Mouse (Mus musculus): ENCODE measurements around the gene Sod3.

Gene Sod3

DNA sequence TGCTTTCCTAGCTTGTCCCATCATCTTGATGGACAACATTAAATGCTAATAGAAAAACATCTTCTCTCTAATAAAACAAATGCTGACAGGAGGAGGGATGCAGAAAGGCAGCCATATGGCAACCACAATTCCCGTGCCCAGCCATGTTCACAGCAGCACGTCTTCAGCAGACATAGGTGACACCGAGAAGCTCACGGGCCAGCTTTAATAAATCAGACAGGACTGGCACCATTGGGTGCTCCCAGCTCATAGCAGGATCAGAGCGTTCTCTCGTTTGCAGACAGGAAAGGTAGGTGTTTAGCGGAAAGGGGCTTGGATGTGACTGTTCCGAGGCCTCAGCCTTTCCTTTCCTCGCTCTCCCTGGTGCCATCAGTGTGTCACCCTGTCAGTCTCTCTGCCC lies 12.3 kb downstream of the Sod3 start:
- DNase-seq (ENCODE audit: low read depth, low spot score), result no peak

DNA sequence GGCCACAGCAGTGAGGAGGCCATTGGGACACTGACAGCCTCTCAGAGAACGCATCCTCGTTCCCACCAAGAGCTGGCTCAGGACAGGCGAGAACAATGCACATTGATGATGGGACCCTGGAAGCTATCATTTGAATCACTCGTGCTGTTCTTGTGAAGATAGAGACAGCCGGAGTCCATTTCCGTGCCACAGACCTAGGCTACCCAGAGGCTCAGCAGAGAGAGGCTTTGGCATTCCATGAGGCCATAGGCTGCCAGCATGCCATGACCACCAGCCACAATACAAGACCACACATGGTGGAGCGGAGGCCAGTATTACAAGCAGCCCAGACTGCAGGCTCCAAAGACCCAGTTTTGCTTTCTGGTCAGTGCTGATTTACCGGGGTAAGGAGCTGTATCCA lies 19.2 kb downstream of the Sod3 start:
- DNase-seq (ENCODE audit: low read depth, low spot score), result no peak

DNA sequence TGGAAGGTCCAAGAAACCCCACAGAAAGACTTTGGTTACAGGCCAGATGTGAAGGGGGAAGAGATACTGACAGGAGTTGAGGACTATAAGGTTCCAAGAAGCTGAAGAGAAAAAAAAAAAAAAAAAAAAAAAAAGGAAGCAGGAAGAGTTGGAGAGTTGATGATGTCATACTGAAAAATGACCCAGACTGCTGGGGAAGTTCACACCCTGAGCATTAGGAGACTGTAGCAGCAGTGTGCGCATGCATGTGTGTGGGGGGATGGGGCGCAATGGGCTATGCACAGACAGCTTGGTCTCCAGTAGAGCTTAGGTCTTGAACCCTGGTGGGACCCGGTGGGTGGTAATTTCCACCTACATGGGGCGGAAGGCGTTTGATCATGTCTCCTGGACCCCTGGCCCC lies 20.2 kb downstream of the Sod3 start:
- no peak for DNase-seq (ENCODE audit: low read depth, low spot score)

DNA sequence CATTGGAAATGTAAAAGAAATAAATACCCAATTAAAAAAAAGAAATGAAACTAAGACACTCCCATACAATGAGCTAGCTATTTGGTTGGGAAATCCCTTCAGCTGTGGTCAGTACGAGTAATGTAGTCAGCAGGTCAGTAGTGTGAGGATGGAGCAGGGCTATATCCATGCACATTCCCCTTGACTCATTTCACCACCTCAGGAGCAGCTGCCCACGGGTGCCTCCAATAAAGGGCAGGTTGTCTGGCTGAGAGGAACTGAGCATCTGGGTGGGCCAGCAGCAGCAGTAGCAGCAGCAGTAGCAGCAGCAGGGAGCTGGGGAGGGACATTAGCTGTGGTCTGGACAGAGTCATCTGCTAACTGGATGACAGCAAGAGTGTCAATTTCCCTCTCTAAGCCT lies 22.4 kb downstream of the Sod3 start:
- DNase-seq (ENCODE audit: low read depth, low spot score), result no peak

DNA sequence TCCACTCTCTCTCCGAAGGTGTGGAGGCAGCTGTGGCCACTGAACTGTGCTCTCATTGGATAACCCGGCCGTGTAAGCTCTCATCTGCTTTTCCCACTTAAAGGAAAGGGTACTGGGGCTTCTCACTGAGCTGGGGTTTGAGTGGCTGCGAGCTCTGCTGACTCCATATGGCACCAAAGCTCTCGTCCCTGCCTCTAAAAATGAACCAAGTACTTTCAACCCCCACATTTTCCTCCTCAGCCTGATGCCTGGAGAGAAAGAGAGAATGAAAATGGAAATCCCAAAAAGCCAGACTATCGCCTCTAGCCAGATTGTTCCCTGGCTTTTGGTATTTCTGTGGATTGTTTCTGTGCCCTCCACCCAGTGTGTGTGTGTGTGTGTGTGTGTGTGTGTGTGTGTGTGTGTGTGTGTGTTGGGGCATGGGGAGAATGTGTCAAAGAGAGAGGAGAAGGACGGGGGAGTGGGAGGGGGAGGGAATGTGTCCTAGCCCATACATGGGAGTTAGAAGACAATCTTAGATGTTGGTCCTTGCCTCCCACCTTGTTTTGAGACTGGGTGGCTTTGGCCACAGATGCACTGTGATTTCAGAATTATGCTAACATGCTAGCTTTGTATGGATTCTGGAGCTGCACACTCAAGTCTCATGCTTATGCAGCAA lies 24.6 kb downstream of the Sod3 start:
- no peak for DNase-seq (ENCODE audit: low read depth, low spot score)

DNA sequence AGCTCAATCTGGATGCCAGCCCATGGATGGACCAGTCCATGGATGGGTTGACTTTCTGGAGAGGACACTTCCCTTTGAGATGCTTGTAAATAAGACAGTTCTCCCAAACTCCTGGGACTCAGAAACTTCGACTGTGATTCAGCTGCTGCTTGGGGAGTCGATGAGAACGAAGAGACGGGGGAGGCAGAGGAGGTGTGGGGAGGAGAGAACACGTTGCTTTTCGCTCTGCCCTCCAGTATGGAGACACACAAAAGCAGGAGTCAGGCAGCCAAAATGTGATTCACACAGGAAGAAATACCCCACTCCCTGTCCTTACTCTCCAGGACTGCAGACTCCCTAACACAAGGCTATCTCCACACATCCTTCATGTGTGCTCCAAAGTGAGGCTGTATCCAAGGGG lies 26.8 kb downstream of the Sod3 start:
- no peak for DNase-seq (ENCODE audit: low read depth, low spot score)

DNA sequence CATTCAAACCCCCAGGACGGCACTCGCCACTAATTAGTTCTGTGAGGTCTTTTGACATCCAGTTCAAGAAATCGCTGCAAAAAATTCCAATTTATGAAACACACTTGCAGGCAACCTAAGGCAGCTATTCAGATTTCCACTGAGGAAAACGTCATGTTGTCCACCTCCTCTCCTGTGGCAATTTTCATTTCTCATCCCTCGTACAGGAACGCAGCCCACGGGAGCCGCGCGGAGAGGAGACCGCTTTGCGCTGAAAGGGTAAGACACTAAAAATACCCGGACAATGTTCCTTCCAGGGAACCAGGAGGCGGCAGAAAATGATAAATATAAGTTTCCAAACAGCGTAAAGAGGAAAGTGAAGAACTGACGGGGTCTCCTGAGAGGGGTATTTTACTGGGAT lies 27.9 kb downstream of the Sod3 start:
- no peak for DNase-seq (ENCODE audit: low read depth, low spot score)

DNA sequence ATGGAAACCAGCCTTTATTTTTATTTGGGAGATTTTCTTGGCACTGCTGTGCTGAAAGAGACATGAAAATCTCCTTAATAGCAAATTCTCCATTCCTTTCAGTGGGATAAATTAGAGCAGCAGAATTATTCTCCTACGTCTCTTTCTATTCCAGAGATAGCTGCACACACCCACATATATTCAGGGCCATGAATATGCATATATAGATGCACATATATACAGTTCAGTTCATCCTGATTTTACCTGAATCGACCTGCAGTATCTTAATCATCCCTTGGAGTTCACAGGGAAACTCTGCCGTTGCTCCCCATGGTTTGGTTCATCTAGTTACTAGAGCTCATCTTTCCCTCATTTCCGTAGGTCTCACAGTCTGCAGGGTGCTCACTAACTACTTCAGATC lies 30.2 kb downstream of the Sod3 start:
- DNase-seq (ENCODE audit: low read depth, low spot score), result no peak

DNA sequence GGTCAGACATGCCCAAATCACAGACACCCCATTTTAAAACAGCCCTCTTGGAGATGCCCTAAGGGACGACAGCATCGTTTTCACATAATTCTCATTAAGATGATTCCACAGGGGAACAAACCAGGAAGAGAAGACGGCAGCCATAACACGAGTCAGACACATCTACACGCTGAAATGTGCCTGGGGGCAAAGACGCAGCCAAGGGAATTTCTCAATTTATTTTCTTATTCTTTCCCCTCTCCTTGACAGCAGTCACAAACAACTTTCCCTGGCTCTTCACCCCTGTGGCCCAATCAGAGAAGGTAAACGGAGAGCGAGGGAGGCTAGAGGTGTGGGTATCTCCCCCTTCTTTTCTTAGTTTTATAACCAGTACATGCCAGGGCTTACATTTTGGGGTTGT lies 40.8 kb downstream of the Sod3 start:
- DNase-seq (ENCODE audit: low read depth, low spot score), result no peak

DNA sequence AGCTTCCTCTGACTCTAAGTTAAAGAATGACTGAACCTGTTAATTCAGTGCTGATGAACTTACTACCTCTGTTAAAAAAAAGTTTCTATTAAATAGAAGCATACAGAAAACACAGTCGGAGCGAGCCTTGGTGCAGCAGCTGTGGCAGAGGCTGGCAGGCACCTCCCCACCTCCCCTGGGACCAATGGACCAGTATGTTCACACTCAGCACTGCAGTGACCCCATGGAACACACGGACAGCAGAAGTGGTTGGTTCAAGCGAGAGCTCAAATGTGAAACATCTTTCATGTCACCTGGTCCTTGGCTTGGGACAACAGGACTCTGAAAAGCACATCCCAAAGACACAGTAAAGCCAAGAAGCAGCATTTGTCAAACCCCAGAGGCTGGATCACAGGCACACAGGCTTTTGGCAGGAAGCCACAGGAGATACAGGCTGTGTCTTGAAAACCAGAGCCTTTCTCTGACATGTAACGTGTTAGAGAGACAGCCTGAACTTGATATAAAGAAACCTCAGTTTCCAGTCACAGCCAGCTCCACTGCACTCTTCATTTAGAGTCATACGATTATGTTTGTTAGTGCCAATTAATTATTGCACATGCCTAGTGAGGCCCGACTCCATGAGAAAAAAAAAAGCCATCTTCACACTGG lies 45.2 kb downstream of the Sod3 start:
- DNase-seq (ENCODE audit: low read depth, low spot score), result no peak

DNA sequence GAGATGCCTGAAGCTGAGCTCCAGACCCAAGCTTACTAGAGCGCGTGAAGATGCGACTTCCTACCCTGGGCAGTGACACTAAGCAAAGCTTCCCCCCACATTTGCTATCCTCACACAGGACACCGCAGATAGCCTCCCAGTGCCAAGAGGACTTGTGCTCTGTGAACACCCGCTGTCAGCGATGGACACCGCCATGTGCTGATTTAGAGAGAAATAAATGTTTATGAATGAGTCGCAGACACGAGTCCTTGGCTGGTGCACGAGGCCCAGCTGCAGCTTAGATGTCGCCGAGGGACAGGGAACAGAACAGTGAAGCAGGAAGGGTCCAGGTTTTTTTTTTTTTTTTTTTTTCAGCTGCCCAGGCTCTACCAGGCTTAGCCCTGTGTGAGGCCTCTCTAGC lies 46.6 kb downstream of the Sod3 start:
- no peak for DNase-seq (ENCODE audit: low read depth, low spot score)

DNA sequence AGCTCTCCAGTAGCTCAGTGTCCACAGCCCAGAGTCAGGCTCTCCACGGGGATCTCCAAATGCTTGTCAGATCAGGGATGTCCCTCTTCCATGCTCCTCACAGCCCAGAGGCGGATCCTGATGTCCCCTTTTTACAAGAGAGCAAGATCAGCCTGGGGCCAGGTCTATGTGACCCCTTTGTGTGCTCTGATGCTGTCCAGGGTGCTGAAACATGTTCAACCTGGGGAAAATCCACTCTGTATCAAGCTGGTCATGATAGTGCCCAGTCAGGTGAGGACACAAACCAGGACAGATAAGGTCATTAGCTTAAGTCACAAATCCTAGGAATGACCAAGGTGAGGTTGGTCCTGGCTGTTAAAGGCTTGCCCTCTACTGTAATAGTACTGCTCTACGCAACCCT lies 48.0 kb downstream of the Sod3 start:
- peak; percentile 32 for DNase-seq (ENCODE audit: low read depth, low spot score)

DNA sequence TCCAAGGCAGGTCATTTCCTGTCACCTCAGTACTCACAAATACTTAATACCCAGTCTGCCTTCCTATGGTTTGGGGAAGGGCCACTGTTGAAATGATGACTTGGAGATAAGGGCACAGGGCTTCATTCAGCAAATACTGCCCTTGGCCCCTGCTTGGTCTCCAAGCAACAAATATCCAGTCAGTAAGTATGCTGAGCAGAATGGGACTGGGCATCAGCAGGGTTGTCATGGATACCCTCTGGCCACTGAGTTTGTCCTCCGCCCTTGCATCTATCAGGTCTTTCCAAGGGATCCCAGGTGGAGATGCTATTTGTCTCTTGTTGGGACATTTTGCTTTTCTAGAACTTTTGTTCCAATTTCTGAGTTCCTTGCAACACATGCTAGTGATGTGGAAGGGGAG lies 51.6 kb downstream of the Sod3 start:
- no peak for DNase-seq (ENCODE audit: low read depth, low spot score)

DNA sequence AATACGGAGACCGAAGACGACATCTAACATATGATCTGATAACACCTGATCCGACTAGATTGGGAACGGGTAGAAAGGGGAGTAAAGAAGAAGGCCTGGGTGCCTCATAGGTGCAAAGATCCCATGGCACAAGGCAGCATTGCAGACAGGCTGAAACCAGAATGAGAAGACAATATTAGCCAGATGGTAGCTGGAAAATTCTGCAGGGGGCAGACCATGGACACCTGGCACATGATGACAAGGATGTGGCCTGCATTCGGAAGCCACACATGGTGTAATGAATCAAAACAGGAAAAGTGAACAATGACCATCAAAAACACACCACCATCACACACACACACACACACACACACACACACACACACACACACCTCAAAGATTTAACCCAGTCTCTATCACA lies 52.3 kb downstream of the Sod3 start:
- DNase-seq (ENCODE audit: low read depth, low spot score), result no peak

DNA sequence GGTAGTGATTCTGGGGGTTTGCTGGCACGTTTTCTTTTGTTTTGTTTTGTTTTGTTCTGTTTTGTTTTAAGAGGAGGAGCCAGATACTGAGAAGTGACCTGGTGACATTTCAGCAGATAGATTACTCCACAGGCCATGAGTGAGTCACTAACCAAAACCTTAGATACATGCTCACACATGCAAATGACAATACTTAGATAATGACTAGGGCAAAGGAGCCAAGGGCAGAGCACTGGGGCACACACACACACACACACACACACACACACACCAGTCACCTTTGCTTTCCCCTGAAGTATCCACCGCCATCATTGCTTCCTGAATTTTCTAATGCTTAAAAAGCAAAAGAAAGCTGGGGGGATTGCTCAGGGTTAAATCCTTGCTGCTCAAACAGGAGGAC lies 52.9 kb downstream of the Sod3 start:
- DNase-seq (ENCODE audit: low read depth, low spot score), result no peak

Data from ES-CJ7 (cell line).